Mouse (Mus musculus): ENCODE measurements around the gene Begain. TPM values are rescaled to one million over a fixed set of nuclear protein-coding genes. Genes with fewer than 3 reads are reported as not detected.

The Begain gene
- polyA plus RNA-seq, 1 experiment, result 76.4 TPM

DNA sequence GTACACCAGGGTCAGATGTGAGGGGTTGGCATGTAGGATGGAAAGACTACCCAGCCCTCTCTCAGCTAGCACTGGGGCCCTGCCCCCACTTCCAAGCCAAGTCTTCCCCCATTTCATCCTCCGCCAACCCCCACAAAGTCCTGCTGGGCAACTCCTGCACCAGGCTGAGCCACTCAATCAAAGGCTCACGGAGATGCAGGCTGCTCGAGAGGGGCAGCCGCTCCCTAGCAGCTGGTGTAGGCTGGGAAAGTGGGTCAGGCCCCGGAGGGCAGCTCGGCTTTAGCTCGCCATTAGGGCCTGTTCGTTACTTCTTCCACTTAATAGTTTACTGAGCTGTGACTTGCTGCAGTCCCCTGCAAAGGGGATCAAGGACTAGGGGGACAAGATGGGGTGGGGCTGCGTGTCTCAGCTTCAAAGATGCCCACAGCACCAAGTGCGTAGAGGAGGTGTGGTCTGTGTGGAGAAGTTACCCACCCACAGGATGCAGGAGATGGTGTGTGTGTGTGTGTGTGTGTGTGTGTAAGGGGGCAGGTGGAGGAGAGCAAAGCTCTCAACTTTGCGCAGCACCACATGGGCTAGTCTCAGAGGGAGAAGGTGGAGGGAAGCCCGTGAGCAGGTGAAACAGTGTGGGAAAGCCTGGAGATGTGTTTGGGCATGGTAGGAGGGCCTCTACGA, 22.6 kb upstream of the Begain start:
- Histone ChIP-seq H3K27me3 (ENCODE audit: control insufficient read depth, insufficient read depth, low read length) (no peaks in the 10 kb centered on the region; the same call in 1 of the 2 replicates), H3K4me1 (ENCODE audit: control insufficient read depth, insufficient read depth, low read length) (peaks cover 3% of the 10 kb centered on the region), H3K27ac (ENCODE audit: insufficient read depth, low read length) (no peak overlapping the region), H3K4me3 (replicated peaks; ENCODE audit: insufficient read depth, low read depth, low read length) (no peak overlapping the region)
- 57% methylated on average over 13 of the region's 13 CpGs for WGBS
- no peak for TF ChIP-seq POLR2A (IDR thresholded peaks at IDR 0.05; ENCODE audit: borderline replicate concordance, insufficient read depth, low read length)
- no peak for TF ChIP-seq CTCF (IDR thresholded peaks at IDR 0.05; ENCODE audit: borderline replicate concordance, insufficient read depth, low read depth, low read length)
- no peak for DNase-seq

DNA sequence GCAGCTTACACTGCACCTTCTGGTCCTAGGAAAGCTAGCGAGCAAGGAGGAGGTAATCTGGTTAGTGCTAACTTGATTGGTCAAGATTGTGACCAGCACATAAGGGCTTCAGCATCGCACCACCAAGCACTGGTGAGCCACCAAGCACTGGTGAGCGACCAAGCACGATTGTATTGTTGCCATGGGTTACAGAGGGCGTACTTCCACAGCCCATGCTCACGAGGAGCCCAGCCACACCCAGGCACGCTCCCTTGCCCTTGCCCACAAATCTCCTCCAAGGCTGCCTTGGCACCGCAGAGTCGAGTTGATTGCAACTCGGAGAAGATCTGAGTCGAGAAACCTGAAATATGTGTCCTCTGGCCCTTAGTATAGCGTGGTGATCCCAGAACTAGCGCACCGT, 22.0 kb upstream of the Begain start:
- Histone ChIP-seq H3K27me3 (ENCODE audit: control insufficient read depth, insufficient read depth, low read length) (no peaks in the 10 kb centered on the region; the same call in 1 of the 2 replicates), H3K4me3 (replicated peaks; ENCODE audit: insufficient read depth, low read depth, low read length) (no peak overlapping the region), H3K27ac (ENCODE audit: insufficient read depth, low read length) (no peak overlapping the region), H3K4me1 (ENCODE audit: control insufficient read depth, insufficient read depth, low read length) (peaks cover 9% of the 10 kb centered on the region)
- no peak for TF ChIP-seq POLR2A (IDR thresholded peaks at IDR 0.05; ENCODE audit: borderline replicate concordance, insufficient read depth, low read length)
- no peak for TF ChIP-seq CTCF (IDR thresholded peaks at IDR 0.05; ENCODE audit: borderline replicate concordance, insufficient read depth, low read depth, low read length)
- no peak for DNase-seq
- 57% methylated on average over 14 of the region's 14 CpGs for WGBS

DNA sequence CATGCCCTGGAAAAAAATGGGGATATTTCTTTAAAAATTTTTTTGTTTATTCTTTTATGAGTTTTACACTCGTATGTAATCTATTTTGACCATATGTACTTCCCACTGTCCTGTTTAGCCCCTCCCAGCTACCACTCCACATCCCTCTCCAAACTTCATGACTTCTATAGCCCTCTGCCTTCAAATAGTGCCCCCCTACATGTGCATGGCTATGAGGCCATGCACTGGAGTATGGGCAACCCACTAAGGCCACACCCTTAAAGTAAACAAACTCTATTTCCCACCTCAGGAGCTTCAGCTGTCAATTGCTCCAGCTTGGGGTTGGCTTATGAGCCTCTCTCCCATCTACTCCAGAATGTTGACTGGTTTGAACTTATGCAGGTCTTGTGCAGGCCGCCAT, 18.1 kb upstream of the Begain start:
- no peak overlapping the region for H3K4me3 ChIP-seq (replicated peaks; ENCODE audit: insufficient read depth, low read depth, low read length)
- no peaks in the 10 kb centered on the region; the same call in 1 of the 2 replicates for H3K27me3 ChIP-seq (ENCODE audit: control insufficient read depth, insufficient read depth, low read length)
- no peak overlapping the region for H3K27ac ChIP-seq (ENCODE audit: insufficient read depth, low read length)
- TF ChIP-seq CTCF (IDR thresholded peaks at IDR 0.05; ENCODE audit: borderline replicate concordance, insufficient read depth, low read depth, low read length) (no peak), POLR2A (IDR thresholded peaks at IDR 0.05; ENCODE audit: borderline replicate concordance, insufficient read depth, low read length) (no peak)
- peaks cover 14% of the 10 kb centered on the region for H3K4me1 ChIP-seq (ENCODE audit: control insufficient read depth, insufficient read depth, low read length)
- DNase-seq, result no peak
- 59% methylated on average over 2 of the region's 2 CpGs for WGBS

DNA sequence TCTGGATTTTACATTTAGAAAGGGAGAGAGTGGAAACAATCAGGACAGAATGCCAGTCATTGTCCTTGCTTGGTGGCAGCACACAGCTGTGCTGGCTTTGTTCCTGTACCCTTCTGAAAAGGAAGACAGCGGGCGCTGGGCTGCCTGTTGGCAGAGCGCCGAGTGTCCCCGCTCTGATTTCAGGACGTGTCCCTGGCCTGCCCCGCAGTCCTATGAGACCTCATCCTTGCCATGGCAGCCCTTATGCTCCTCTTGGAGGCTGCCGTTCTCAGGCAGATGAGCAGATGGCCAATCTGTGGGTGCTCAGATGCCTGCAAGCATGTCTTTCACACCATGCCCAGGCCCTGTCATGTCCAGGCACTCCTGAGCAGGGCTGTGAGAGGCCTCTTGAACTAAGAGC, 17.7 kb upstream of the Begain start:
- Histone ChIP-seq H3K27me3 (ENCODE audit: control insufficient read depth, insufficient read depth, low read length) (no peaks in the 10 kb centered on the region; the same call in 1 of the 2 replicates), H3K4me3 (replicated peaks; ENCODE audit: insufficient read depth, low read depth, low read length) (no peak overlapping the region), H3K27ac (ENCODE audit: insufficient read depth, low read length) (no peak overlapping the region), H3K4me1 (ENCODE audit: control insufficient read depth, insufficient read depth, low read length) (peaks cover 14% of the 10 kb centered on the region)
- DNase-seq, result peak; percentile 85 to 93
- under 1% methylated on average over 8 of the region's 8 CpGs for WGBS
- TF ChIP-seq POLR2A (IDR thresholded peaks at IDR 0.05; ENCODE audit: borderline replicate concordance, insufficient read depth, low read length) (no peak), CTCF (IDR thresholded peaks at IDR 0.05; ENCODE audit: borderline replicate concordance, insufficient read depth, low read depth, low read length) (no peak)

DNA sequence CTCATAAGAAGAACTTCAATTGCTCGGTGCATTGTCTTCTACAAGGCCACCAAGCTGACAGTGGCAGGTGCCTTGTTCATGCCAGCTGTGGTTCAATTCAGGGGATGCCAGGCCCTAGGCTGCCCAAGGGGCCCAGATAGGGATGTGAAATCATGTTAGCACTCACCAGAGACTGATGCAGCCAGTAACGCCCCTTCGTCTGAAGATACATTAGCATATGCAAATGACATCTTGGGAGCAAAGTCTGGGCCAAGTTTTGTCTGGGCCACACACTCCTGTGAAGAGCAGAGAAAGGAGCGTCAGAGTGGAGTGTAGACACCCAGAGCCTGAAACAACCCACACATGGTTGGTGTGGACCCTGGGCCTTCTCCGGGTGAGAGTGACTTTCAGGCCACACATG, 17.0 kb upstream of the Begain start:
- TF ChIP-seq CTCF (IDR thresholded peaks at IDR 0.05; ENCODE audit: borderline replicate concordance, insufficient read depth, low read depth, low read length), result no peak
- no peak for TF ChIP-seq POLR2A (IDR thresholded peaks at IDR 0.05; ENCODE audit: borderline replicate concordance, insufficient read depth, low read length)
- H3K27ac ChIP-seq (ENCODE audit: insufficient read depth, low read length), result no peak overlapping the region
- no peaks in the 10 kb centered on the region for H3K27me3 ChIP-seq (ENCODE audit: control insufficient read depth, insufficient read depth, low read length)
- H3K4me1 ChIP-seq (ENCODE audit: control insufficient read depth, insufficient read depth, low read length), result peaks cover 14% of the 10 kb centered on the region
- H3K4me3 ChIP-seq (replicated peaks; ENCODE audit: insufficient read depth, low read depth, low read length), result no peak overlapping the region
- 24% methylated on average over 5 of the region's 5 CpGs for WGBS
- DNase-seq, result peak in 1 of 2 experiments; percentile 17

DNA sequence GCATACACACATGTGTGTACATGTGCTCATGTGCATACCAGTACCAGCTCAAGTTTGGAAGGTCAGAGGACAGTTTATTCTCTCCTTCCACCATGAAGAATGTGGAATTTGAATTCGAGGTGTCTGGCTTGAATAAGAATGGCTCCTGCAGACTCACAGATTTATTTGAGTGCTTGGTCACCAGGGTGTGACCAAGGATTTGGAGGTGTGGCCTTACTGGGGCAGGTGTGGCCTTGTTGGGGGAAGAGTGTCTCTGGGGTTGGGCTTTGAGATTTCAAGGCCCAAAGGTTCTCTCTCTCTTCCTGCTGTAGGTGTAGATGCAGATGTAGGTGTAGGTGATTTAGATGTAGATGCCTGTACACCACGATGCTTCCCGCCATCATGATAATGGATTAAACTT, 15.5 kb upstream of the Begain start:
- 84% methylated on average over 3 of the region's 3 CpGs for WGBS
- no peak for DNase-seq
- Histone ChIP-seq H3K4me3 (replicated peaks; ENCODE audit: insufficient read depth, low read depth, low read length) (no peak overlapping the region), H3K27me3 (ENCODE audit: control insufficient read depth, insufficient read depth, low read length) (no peaks in the 10 kb centered on the region), H3K27ac (ENCODE audit: insufficient read depth, low read length) (no peak overlapping the region), H3K4me1 (ENCODE audit: control insufficient read depth, insufficient read depth, low read length) (peaks cover 14% of the 10 kb centered on the region)
- TF ChIP-seq POLR2A (IDR thresholded peaks at IDR 0.05; ENCODE audit: borderline replicate concordance, insufficient read depth, low read length) (no peak), CTCF (IDR thresholded peaks at IDR 0.05; ENCODE audit: borderline replicate concordance, insufficient read depth, low read depth, low read length) (no peak)

DNA sequence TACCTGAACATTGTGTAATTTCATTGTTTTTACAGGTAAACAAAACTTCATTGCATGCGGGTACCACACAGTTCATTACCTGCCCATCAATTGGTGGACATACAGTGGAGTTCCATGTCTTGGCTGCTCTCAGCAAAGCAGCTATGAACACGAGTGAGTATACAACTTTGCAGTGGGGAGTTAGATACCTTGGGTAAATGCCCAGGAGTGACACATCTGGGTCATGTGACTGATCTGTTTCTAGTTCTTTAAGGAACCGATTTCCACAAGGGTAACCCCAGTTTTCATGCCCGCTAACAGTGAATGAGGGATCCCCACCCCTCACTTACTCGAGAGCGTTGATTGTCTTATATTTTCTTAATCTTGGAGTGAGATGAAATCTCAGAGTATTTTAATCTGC, 9.0 kb upstream of the Begain start:
- no peak for TF ChIP-seq POLR2A (IDR thresholded peaks at IDR 0.05; ENCODE audit: borderline replicate concordance, insufficient read depth, low read length)
- no peak for TF ChIP-seq CTCF (IDR thresholded peaks at IDR 0.05; ENCODE audit: borderline replicate concordance, insufficient read depth, low read depth, low read length)
- Histone ChIP-seq H3K4me3 (replicated peaks; ENCODE audit: insufficient read depth, low read depth, low read length) (no peak overlapping the region), H3K4me1 (ENCODE audit: control insufficient read depth, insufficient read depth, low read length) (peaks cover under 1% of the 10 kb centered on the region; the same call in 1 of the 2 replicates), H3K27me3 (ENCODE audit: control insufficient read depth, insufficient read depth, low read length) (peaks cover 2% of the 10 kb centered on the region; the same call in 1 of the 2 replicates), H3K27ac (ENCODE audit: insufficient read depth, low read length) (no peak overlapping the region)
- WGBS, result 90% methylated on average over 6 of the region's 6 CpGs
- DNase-seq, result no peak

DNA sequence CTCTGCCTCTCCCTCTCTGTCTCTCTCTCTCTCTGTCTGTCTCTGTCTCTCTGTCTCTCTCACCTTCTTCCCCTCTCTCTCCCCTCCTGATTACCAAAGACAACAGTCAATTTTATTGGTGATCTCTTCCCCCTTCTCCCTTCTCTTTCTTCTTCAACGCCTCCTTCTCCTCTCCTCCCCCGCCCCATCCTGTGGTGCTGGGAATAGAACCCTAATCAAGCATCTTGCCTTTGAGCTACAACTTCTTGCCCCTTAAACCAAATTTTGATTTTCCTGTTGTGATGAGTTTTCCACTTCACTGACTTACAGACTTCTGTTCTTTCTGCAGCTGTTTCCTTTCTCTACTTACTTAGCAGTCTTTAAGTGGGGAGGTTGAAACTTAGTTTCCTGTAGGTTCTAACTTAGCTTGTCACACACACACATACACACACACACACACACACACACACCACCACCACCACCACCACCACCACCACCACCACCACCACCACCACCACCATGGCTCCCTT, 6.8 kb upstream of the Begain start:
- TF ChIP-seq CTCF (IDR thresholded peaks at IDR 0.05; ENCODE audit: borderline replicate concordance, insufficient read depth, low read depth, low read length), result no peak
- TF ChIP-seq POLR2A (IDR thresholded peaks at IDR 0.05; ENCODE audit: borderline replicate concordance, insufficient read depth, low read length), result no peak
- H3K27me3 ChIP-seq (ENCODE audit: control insufficient read depth, insufficient read depth, low read length), result peaks cover 2% of the 10 kb centered on the region; the same call in 1 of the 2 replicates
- no peak for DNase-seq
- no peak overlapping the region for H3K4me3 ChIP-seq (replicated peaks; ENCODE audit: insufficient read depth, low read depth, low read length)
- WGBS, result 77% methylated on average over 2 of the region's 2 CpGs
- no peak overlapping the region for H3K27ac ChIP-seq (ENCODE audit: insufficient read depth, low read length)
- peaks cover 16% of the 10 kb centered on the region for H3K4me1 ChIP-seq (ENCODE audit: control insufficient read depth, insufficient read depth, low read length)

All from cerebellum, adult 2 months (tissue).